In the genomic region with DNA sequence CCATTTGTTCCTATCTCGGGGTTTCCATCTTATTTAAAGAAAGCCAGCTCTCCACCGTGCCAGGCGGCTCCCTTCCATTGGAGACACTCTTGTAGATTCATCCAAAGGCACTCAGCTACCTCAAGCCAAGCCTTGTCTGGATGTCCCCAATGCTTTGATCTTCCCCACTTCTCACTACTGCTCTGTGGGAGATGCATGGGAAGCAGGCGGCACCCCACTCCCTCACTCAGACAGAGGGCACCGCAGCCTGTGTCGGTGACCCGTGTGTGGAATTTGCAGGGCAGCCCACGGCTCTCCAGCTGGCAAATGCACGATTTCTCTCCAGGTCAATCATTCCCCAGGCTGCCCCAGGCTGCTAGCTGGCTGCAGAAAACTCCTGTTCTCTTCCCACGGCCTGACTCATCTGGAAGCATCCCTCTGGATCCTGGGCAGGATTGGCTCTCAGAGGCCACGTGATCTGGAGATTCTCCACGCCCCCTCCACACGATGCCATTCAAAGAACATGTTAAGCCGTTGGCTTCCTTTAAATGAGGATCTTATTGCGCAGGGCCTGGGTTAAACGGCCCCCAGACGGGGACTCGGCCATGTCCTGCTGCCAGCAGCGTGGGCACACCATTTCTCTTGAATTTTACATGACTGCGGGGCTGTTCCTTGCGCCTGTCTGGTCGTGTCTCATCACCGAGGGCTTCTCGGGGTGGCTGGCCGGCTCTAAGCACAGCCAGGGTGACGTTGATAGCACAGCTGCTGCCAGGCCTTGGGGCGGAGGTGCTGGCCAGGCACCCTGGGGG, we compare ENCODE assay signal across 8 mouse cellular contexts. TPM values are rescaled to one million over a fixed set of nuclear protein-coding genes. Genes with fewer than 3 reads are reported as not detected.
DNase-seq lines count a peak whose midpoint lies in the region; ATAC-seq and TF ChIP-seq lines count a peak whose summit lies in the region.

No protein-coding gene starts in this region.

- H3K4me1 ChIP-seq in stomach, embryonic 14.5 days (ENCODE audit: control insufficient read depth, insufficient read depth, low read length) = peaks cover 3% of the 10 kb centered on the region; the same call in 1 of the 2 replicates

- H3K36me3 ChIP-seq in stomach, embryonic 14.5 days (ENCODE audit: control insufficient read depth, insufficient read depth, low read length) = no peaks in the 10 kb centered on the region

- H3K27ac ChIP-seq in gastrocnemius, adult 2 months = no peak overlapping the region
- H3K27ac ChIP-seq in stomach, embryonic 14.5 days (ENCODE audit: low read length) = no peak overlapping the region

- DNase-seq in gastrocnemius, adult 2 months = peak; percentile 42
- no peak for DNase-seq in gastrocnemius, adult 8-10 months (ENCODE audit: low spot score in 2 of 2)
- peak; percentile 94 for DNase-seq in brain, embryonic 14.5 days (ENCODE audit: low read depth)
- DNase-seq in frontal cortex, adult 2 months (ENCODE audit: extremely low spot score in 1 of 2, low spot score in 1 of 2) = peak; percentile 76 to 85
- peak; percentile 59 to 67 for DNase-seq in kidney, postnatal 4 days
- DNase-seq in lung, postnatal 36 days = peak; percentile 1
- DNase-seq in thymus, postnatal 14 days = no peak

- 0 out of 2 replicates have a peak overlapping the region, but pooled peaks have one; percentile 15 for H3K4me3 ChIP-seq in gastrocnemius, adult 2 months
- peak overlapping the region; percentile 11; the same call in 1 of the 2 replicates for H3K4me3 ChIP-seq in stomach, embryonic 14.5 days (ENCODE audit: low read depth, low read length)

- peak overlapping the region; percentile 38 for H3K4me2 ChIP-seq in stomach, embryonic 14.5 days (replicated peaks; ENCODE audit: low read depth, low read length)

- WGBS in stomach, embryonic 14.5 days = 16% methylated on average over 27 of the region's 27 CpGs

- ATAC-seq in stomach, embryonic 14.5 days (ENCODE audit: insufficient number of reproducible peaks, insufficient read depth, low FRiP score, low read depth) = peak; percentile 63

- no peak for TF ChIP-seq POLR2A in brain, embryonic 14.5 days (IDR thresholded peaks at IDR 0.05; ENCODE audit: borderline replicate concordance, extremely low read depth, insufficient read depth, insufficient read length, poor library complexity, severe bottlenecking)

- intact Hi-C loops in gastrocnemius, adult 2 months (cut with DNase I) = no loop called here

- H3K9me3 ChIP-seq in stomach, embryonic 14.5 days (ENCODE audit: control insufficient read depth, low read depth, low read length) = no peaks in the 10 kb centered on the region

- H3K9ac ChIP-seq in stomach, embryonic 14.5 days (replicated peaks; ENCODE audit: low read depth, low read length) = no peak overlapping the region

- TF ChIP-seq CTCF in gastrocnemius, adult 2 months (IDR thresholded peaks at IDR 0.05) = no peak
- no peak for TF ChIP-seq CTCF in brain, embryonic 14.5 days (IDR thresholded peaks at IDR 0.05; ENCODE audit: borderline replicate concordance, extremely low read depth, insufficient read depth, insufficient read length)

- no peaks in the 10 kb centered on the region for H3K27me3 ChIP-seq in stomach, embryonic 14.5 days (ENCODE audit: control insufficient read depth, insufficient read depth, low read length)

RNA-seq across cellular contexts. Expression of a gene that starts 58.9 kb away (rescaled TPM):
- not detected for total RNA-seq in gastrocnemius, adult 2 months (2021)
- total RNA-seq in gastrocnemius, adult 8-10 months (2022) = not detected
- polyA plus RNA-seq in brain, embryonic 14.5 days (2012; rRNA removed) = 0.45 and 1.0 TPM in 2 replicates
- not detected in 2 replicates for polyA plus RNA-seq in frontal cortex, adult 2 months (2012; rRNA removed)
- polyA plus RNA-seq in stomach, embryonic 14.5 days (2014; fragmentation: Nextera tagmentation; extraction: Ambion mirVana) = not detected in 2 replicates

Comparison
In these comparisons a context has a peak if more than half of its experiments do, and no peak if none do; other contexts are left out.
1. DNase-seq: peak in gastrocnemius, adult 2 months (single experiment), brain, embryonic 14.5 days (single experiment), frontal cortex, adult 2 months (2 of 2), kidney, postnatal 4 days (2 of 2) and lung, postnatal 36 days (single experiment); none in gastrocnemius, adult 8-10 months (0 of 2) and thymus, postnatal 14 days (single experiment).